Mouse (Mus musculus): Measurements from ENCODE around the gene Htr3a. TPM values are rescaled to one million over a fixed set of nuclear protein-coding genes. Genes with fewer than 3 reads are reported as not detected.
A peak's percentile ranks its signal among the peaks of the same experiment; 100 is the strongest.

Gene Htr3a
- polyA plus RNA-seq, 1 experiment from 2014 or later = 2.7 TPM

DNA sequence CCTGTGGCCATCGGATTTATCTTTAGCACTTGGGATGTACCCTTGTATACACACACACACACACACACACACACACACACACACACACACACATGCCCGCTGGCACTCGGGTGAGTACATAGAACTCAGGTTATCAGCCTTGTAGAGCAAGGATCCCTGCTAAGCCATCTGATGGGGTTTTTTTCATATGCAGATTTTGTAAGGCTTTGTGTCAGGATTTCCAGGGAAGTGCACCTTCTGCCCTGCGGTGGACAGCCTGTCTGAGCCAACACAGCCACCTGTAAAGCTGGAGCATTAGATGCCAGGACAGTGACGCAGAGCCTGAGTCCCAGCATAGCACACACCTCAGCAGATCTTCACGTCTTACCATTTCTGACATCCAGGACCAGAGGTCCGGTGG is 21.8 kb downstream of the Htr3a start:
- Histone ChIP-seq H3K27ac (no peak overlapping the region), H3K27me3 (ENCODE audit: insufficient read depth, poor library complexity, severe bottlenecking) (no peaks in the 10 kb centered on the region), H3K4me1 (replicated peaks) (peaks cover 8% of the 10 kb centered on the region), H3K9me3 (no peaks in the 10 kb centered on the region), H3K4me3 (no peak overlapping the region), H3K36me3 (no peaks in the 10 kb centered on the region)
- 75% methylated on average over 7 of the region's 7 CpGs for WGBS
- no peak for DNase-seq (ENCODE audit: low spot score)

DNA sequence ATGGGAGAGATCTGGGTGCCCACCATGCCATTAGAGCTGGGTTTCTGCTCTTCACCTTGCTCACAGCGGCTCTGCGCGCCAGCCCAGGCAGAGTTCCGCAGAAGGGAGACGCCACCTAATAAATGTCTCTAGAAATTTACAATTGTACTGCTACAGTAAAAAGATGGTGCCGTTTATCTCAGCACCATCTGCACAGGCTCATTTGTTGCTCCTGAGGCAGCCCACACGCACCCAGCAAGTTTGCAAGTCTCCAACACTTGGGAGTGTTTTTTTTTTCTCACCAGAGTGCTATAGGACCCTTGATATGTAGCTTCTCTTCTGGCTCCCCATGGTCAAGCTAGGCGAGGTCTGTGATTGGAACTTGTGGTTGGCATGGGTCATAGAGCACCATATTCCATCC is 38.0 kb downstream of the Htr3a start:
- WGBS = 92% methylated on average over 8 of the region's 8 CpGs
- H3K4me1 ChIP-seq (replicated peaks) = no peaks in the 10 kb centered on the region
- no peaks in the 10 kb centered on the region for H3K9me3 ChIP-seq
- H3K27me3 ChIP-seq (ENCODE audit: insufficient read depth, poor library complexity, severe bottlenecking) = 0 out of 2 replicates have a peak, but pooled peaks cover 4% of the 10 kb centered on the region
- no peaks in the 10 kb centered on the region for H3K36me3 ChIP-seq
- H3K4me3 ChIP-seq = no peak overlapping the region
- DNase-seq (ENCODE audit: low spot score) = no peak
- no peak overlapping the region for H3K27ac ChIP-seq

DNA sequence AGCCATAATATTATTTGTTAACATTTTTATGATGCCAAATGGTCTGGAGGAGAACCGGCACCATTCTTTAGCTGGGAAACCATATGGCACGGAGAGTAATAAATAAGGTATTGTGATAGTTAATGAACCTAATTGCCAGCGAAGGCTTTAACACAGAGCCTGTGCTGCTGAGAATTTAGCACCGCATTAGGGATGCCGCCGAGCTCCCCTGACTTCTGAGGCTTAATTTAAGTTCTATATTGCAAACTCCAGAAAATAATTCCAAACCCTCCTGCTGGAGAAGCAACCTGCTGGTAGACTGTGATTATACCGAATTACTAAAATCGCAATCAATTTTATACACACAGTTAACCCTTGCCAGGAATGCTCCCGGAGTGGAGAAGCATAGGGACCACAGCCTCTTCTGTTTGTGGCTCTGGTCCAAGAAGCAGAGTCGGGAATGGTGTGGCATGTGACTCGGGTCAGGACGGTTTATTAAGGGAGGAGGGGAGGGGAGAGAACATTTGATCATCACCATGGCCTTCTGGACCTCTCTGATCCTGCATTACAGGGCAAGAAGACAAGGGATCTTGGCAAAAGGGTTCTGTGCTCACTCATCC is 44.3 kb downstream of the Htr3a start:
- no peak for DNase-seq (ENCODE audit: low spot score)
- no peak overlapping the region for H3K4me3 ChIP-seq
- 84% methylated on average over 12 of the region's 12 CpGs for WGBS
- H3K36me3 ChIP-seq = no peaks in the 10 kb centered on the region
- H3K4me1 ChIP-seq (replicated peaks) = peaks cover 17% of the 10 kb centered on the region
- peaks cover 21% of the 10 kb centered on the region; the same call in 1 of the 2 replicates for H3K27me3 ChIP-seq (ENCODE audit: insufficient read depth, poor library complexity, severe bottlenecking)
- no peaks in the 10 kb centered on the region for H3K9me3 ChIP-seq
- H3K27ac ChIP-seq = no peak overlapping the region

DNA sequence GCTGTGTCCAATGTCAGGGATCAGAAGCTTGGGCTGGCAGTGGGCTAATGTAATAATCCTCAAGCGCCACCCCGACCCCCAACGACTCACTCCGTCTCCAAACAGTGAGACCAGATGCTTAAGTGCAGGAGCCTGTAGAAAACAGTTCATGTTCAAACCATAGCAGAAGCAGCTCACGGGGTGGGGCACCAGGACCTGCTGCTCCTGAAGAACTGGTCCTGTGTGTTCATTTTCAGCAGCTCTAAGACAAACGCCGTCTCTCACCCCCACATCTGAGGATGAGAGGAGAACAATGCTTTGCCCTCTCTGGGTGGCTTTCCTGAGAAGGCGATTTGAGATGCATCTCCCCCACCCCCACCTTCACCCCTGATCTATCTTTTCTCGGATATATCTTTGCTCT is 45.7 kb downstream of the Htr3a start:
- no peak overlapping the region for H3K4me3 ChIP-seq
- no peak overlapping the region for H3K27ac ChIP-seq
- no peaks in the 10 kb centered on the region for H3K36me3 ChIP-seq
- no peaks in the 10 kb centered on the region for H3K9me3 ChIP-seq
- 54% methylated on average over 9 of the region's 9 CpGs for WGBS
- peaks cover 23% of the 10 kb centered on the region for H3K4me1 ChIP-seq (replicated peaks)
- peaks cover 26% of the 10 kb centered on the region; the same call in 1 of the 2 replicates for H3K27me3 ChIP-seq (ENCODE audit: insufficient read depth, poor library complexity, severe bottlenecking)
- DNase-seq (ENCODE audit: low spot score) = no peak

DNA sequence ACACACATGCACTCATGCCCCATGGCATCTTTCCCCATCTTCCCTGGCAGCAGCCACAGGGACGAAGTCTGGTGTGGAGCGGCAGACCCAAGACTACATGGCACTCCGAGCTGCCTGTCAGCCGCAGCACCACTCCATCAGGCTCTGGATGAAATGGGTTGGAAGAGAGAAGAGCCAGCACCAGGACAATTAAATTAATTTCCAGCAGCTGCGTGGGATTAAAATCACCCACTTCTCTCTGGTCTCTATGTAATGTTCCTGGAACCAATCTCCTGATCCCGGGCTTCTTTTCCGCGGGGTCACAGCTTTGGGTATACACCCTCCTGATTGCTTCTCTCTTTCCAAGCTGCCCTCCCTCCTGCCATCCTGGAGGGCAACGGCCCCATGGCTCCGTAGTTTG is 49.4 kb downstream of the Htr3a start:
- peaks cover 29% of the 10 kb centered on the region for H3K4me1 ChIP-seq (replicated peaks)
- no peak for DNase-seq (ENCODE audit: low spot score)
- no peaks in the 10 kb centered on the region for H3K36me3 ChIP-seq
- H3K9me3 ChIP-seq = no peaks in the 10 kb centered on the region
- WGBS = 91% methylated on average over 10 of the region's 10 CpGs
- no peak overlapping the region for H3K27ac ChIP-seq
- peaks cover 20% of the 10 kb centered on the region; the same call in 1 of the 2 replicates for H3K27me3 ChIP-seq (ENCODE audit: insufficient read depth, poor library complexity, severe bottlenecking)
- no peak overlapping the region for H3K4me3 ChIP-seq

DNA sequence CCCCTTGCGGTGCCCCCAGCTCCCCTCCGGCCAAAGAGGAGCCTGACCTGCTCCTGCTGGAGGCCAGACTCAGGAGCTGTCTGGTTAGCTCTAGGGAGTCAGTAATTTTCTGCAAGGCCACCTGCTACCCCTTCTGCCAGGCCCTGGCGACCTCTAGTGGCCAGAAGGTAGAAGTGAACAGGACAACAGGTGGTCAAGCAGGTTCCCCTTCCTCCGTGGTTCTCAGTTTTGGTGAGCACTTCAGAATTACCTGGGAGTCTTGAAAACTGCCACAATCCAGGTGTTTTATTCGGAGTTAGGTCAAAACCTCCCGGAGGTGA is 50.4 kb downstream of the Htr3a start:
- H3K36me3 ChIP-seq = no peaks in the 10 kb centered on the region

DNA sequence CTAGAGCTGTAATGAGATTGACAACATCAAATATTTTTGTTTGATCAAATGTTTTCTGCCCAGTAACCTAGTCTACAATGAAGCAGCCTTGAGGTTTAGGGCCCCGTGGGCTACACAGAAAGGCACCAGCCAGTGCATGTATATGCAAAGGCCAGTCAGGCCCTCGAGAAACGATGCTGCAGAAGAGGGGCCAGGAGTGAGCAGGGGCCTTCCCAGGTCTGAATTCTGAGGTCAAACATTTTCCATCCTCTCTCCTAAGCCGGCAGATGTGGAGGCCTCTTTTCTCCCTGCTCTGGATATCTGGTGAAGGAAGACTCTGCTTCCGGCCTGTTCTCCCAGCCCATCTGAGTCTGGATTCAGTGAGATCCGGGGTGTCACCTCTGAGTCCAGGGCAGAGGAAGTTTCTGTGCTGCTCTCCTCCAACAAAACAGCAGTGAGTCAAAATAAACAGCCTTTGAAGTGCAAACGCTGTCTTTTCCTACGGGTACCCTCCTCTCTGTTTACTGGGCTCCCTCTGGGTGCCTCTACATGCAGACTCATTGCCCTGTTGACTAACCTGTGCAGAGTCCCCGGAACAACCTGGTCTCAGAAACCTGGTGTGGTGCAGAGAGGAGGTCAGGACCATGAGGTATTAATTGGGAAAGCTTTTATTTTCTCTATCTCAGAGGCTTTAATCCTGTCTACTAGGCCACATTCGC is 50.9 kb downstream of the Htr3a start:
- Histone ChIP-seq H3K27me3 (ENCODE audit: insufficient read depth, poor library complexity, severe bottlenecking) (peaks cover 20% of the 10 kb centered on the region; the same call in 1 of the 2 replicates), H3K4me3 (no peak overlapping the region), H3K36me3 (no peaks in the 10 kb centered on the region), H3K27ac (peak overlapping the region; percentile 79), H3K9me3 (no peaks in the 10 kb centered on the region), H3K4me1 (replicated peaks) (peaks cover 24% of the 10 kb centered on the region)
- WGBS = 22% methylated on average over 10 of the region's 10 CpGs
- no peak for DNase-seq (ENCODE audit: low spot score)

More for the DNA sequence above, 50.4 kb downstream of the Htr3a start:
- peak; percentile 87 for DNase-seq (ENCODE audit: low spot score)
- Histone ChIP-seq H3K9me3 (no peaks in the 10 kb centered on the region), H3K4me1 (replicated peaks) (peaks cover 26% of the 10 kb centered on the region), H3K27me3 (ENCODE audit: insufficient read depth, poor library complexity, severe bottlenecking) (peaks cover 20% of the 10 kb centered on the region; the same call in 1 of the 2 replicates), H3K4me3 (no peak overlapping the region), H3K27ac (peak overlapping the region; percentile 79; the same call in 1 of the 2 replicates)
- WGBS = 4% methylated on average over 6 of the region's 6 CpGs

DNA sequence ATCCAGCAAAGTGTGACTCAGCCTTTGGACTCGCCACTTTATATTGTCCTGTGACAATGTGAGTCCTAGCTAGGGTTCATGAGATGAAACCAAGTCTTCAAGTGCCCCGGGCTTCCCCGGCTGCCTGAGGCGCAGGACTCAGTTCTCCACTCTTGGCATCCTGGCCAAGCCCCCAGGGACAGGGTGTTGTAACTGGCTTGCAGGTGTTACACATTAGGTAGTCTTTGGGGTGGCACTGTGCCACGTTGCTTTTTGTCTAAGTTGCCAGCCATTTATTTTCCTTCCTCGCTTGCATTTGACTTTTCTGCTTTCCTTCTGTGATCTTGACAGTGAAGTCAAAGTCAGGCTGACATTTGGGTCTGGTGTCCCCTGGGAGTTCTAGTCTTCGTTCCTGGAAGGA is 53.0 kb downstream of the Htr3a start:
- H3K4me1 ChIP-seq (replicated peaks) = peaks cover 24% of the 10 kb centered on the region
- no peak overlapping the region for H3K4me3 ChIP-seq
- WGBS = 83% methylated on average over 7 of the region's 7 CpGs
- H3K27me3 ChIP-seq (ENCODE audit: insufficient read depth, poor library complexity, severe bottlenecking) = peaks cover 20% of the 10 kb centered on the region; the same call in 1 of the 2 replicates
- H3K36me3 ChIP-seq = no peaks in the 10 kb centered on the region
- no peaks in the 10 kb centered on the region for H3K9me3 ChIP-seq
- DNase-seq (ENCODE audit: low spot score) = no peak
- no peak overlapping the region for H3K27ac ChIP-seq

DNA sequence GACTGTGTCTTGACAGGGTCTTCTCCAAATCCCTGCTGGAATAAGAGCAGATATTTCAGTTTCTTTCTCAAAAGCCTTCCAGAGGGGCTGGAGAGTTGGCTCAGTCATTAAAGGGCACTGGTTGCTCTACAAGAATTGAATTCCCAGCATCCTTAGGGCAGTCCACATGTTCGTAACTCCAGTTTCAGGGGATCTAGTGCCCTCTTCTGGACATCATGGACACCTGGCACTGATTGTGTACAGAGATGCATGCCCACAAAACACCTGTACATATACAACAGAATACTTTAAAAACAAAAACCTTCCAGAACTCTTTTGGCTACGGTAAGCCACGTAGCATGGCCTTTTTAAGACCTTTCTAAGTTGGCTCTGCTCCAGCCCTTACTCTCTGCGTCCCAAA is 54.7 kb downstream of the Htr3a start:
- 90% methylated on average over 4 of the region's 4 CpGs for WGBS

DNA sequence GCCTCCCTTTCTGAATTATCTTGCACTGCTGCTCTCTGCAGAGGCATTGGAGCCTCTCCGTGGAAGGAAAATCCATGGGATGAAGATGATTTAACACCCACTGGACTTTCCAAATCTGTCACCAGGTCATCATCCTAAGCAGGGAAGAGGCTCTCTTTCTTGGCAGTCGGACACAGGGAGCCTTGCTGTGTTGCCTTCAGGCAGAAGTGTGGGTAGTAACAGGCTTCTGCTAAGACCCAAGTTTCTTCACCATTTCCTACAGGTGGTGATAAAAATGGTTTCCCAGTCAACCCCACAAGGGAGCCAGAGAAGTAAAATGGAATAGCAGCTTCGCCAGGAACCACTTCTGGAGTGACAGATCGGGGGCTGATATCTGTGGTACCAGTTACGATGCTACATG is 61.4 kb downstream of the Htr3a start:
- Histone ChIP-seq H3K27ac (no peak overlapping the region), H3K36me3 (no peaks in the 10 kb centered on the region), H3K4me1 (replicated peaks) (no peaks in the 10 kb centered on the region), H3K9me3 (0 out of 2 replicates have a peak, but pooled peaks cover 4% of the 10 kb centered on the region), H3K4me3 (no peak overlapping the region), H3K27me3 (ENCODE audit: insufficient read depth, poor library complexity, severe bottlenecking) (0 out of 2 replicates have a peak, but pooled peaks cover 2% of the 10 kb centered on the region)
- DNase-seq (ENCODE audit: low spot score) = no peak
- 90% methylated on average over 5 of the region's 5 CpGs for WGBS

More for the DNA sequence above, 54.7 kb downstream of the Htr3a start:
- Histone ChIP-seq H3K27ac (no peak overlapping the region), H3K4me3 (no peak overlapping the region), H3K27me3 (ENCODE audit: insufficient read depth, poor library complexity, severe bottlenecking) (peaks cover 7% of the 10 kb centered on the region; the same call in 1 of the 2 replicates), H3K4me1 (replicated peaks) (peaks cover 24% of the 10 kb centered on the region), H3K9me3 (no peaks in the 10 kb centered on the region), H3K36me3 (no peaks in the 10 kb centered on the region)
- DNase-seq (ENCODE audit: low spot score) = no peak

Other genes starting within 250 kb of the Htr3a start
- gene Zbtb16, start 74.9 kb downstream of the Htr3a start, polyA plus RNA-seq (2016; fragmentation: Nextera tagmentation; extraction: Ambion mirVana) = 22.6 and 35.6 TPM in 2 replicates
- gene Htr3b, start 53.9 kb upstream of the Htr3a start, polyA plus RNA-seq (2016; fragmentation: Nextera tagmentation; extraction: Ambion mirVana) = 0.34 and 0.72 TPM in 2 replicates
- gene Usp28, start 74.3 kb upstream of the Htr3a start, polyA plus RNA-seq (2016; fragmentation: Nextera tagmentation; extraction: Ambion mirVana) = 44.1 and 55.4 TPM in 2 replicates
- gene Zw10, start 144.5 kb upstream of the Htr3a start, polyA plus RNA-seq (2016; fragmentation: Nextera tagmentation; extraction: Ambion mirVana) = 48.0 and 53.4 TPM in 2 replicates
- 0.57 and 0.81 TPM in 2 replicates for gene Tmprss5, start 170.2 kb upstream of the Htr3a start, polyA plus RNA-seq (2016; fragmentation: Nextera tagmentation; extraction: Ambion mirVana)